Mouse (Mus musculus) testis, adult 2 months (tissue): ENCODE measurements around the gene Rapgef6. TPM values are rescaled to one million over a fixed set of nuclear protein-coding genes. Genes with fewer than 3 reads are reported as not detected.

Experiments
- H3K27ac ChIP-seq: fragments of 200-500 bp; 2 replicates; pipeline ENCODE4 v1.5.1; 2012; ENCODE audit warnings: low read depth, low read length; ENCODE audit not compliant: control insufficient read depth, insufficient read depth
- H3K27me3 ChIP-seq: fragments of 200-500 bp; 2 replicates; pipeline ENCODE4 v1.6.1; 2012; ENCODE audit warnings: mild to moderate bottlenecking, low read length, moderate library complexity; ENCODE audit not compliant: control insufficient read depth, insufficient read depth
- H3K36me3 ChIP-seq: fragments of 200-500 bp; 2 replicates; pipeline ENCODE4 v1.6.1; 2012; ENCODE audit warnings: mild to moderate bottlenecking, low read length; ENCODE audit not compliant: control insufficient read depth, insufficient read depth
- H3K4me1 ChIP-seq: fragments of 200-500 bp; 2 replicates; pipeline ENCODE4 v1.6.1; 2012; ENCODE audit warnings: low read length; ENCODE audit not compliant: control insufficient read depth, insufficient read depth
- H3K4me3 ChIP-seq: fragments of 200-500 bp; 2 replicates; pipeline ENCODE4 v1.5.1; 2012; ENCODE audit warnings: low read depth, mild to moderate bottlenecking, low read length, moderate library complexity, mixed read lengths; ENCODE audit not compliant: control insufficient read depth
- CTCF ChIP-seq: fragments of 200-500 bp; IDR thresholded peaks from 2 replicates; pipeline ENCODE4 v1.5.1; 2012; ENCODE audit warnings: low read depth, mild to moderate bottlenecking, inconsistent platforms, low read length, moderate library complexity; ENCODE audit not compliant: control insufficient read depth, insufficient read depth, insufficient replicate concordance
- POLR2A ChIP-seq: fragments of 200-500 bp; IDR thresholded peaks from 2 replicates; pipeline ENCODE4 v1.6.1; 2012; ENCODE audit warnings: low read depth, mild to moderate bottlenecking, inconsistent platforms, low read length, moderate library complexity; ENCODE audit not compliant: control insufficient read depth
- polyA plus RNA-seq: library from polyadenylated mRNA; depleted of rRNA; stranded (reverse); fragments of >200 nt; gene quantifications from 2 replicates; pipeline ENCODE4 v1.2.3, GENCODE M21; 2012

The Rapgef6 gene
- polyA plus RNA-seq, 1 experiment, result 12.7 TPM

- H3K27me3 ChIP-seq, result no peaks in the 10 kb centered on the region
- TF ChIP-seq CTCF (no peak), POLR2A (no peak)
- no peaks in the 10 kb centered on the region for H3K4me1 ChIP-seq
- H3K4me3 ChIP-seq, result no peak overlapping the region
- H3K27ac ChIP-seq, result no peak overlapping the region
- H3K36me3 ChIP-seq, result 0 out of 2 replicates have a peak, but pooled peaks cover 2% of the 10 kb centered on the region
Observed at GRCm38 (mm10) chr11:54502546-54503245, 20.0 kb upstream of the Rapgef6 start.

- H3K4me1 ChIP-seq, result no peaks in the 10 kb centered on the region
- no peaks in the 10 kb centered on the region for H3K27me3 ChIP-seq
- H3K36me3 ChIP-seq, result no peaks in the 10 kb centered on the region
- no peak overlapping the region for H3K27ac ChIP-seq
- TF ChIP-seq POLR2A (no peak), CTCF (no peak)
- H3K4me3 ChIP-seq, result no peak overlapping the region
Observed at GRCm38 (mm10) chr11:54513584-54513983, 9.1 kb upstream of the Rapgef6 start.

- H3K4me1 ChIP-seq, result peaks cover 4% of the 10 kb centered on the region; the same call in 1 of the 2 replicates
- H3K27me3 ChIP-seq, result no peaks in the 10 kb centered on the region
- no peak for TF ChIP-seq POLR2A
- TF ChIP-seq CTCF, result no peak
- H3K27ac ChIP-seq, result peak overlapping the region; percentile 93
- H3K36me3 ChIP-seq, result no peaks in the 10 kb centered on the region; the same call in 1 of the 2 replicates
- peak overlapping the region; percentile 100 for H3K4me3 ChIP-seq
Observed at GRCm38 (mm10) chr11:54521927-54522528, 619 bp upstream of the Rapgef6 start.

GRCm38 (mm10) chr11:54523431-54524001, 869 bp downstream of the Rapgef6 start:
- peak overlapping the region; percentile 99 for H3K27ac ChIP-seq
- peaks cover 4% of the 10 kb centered on the region; the same call in 1 of the 2 replicates for H3K4me1 ChIP-seq
- no peaks in the 10 kb centered on the region; the same call in 1 of the 2 replicates for H3K36me3 ChIP-seq
- peak overlapping the region; percentile 100 for H3K4me3 ChIP-seq
- TF ChIP-seq CTCF (no peak), POLR2A (no peak)
- H3K27me3 ChIP-seq, result no peaks in the 10 kb centered on the region

- Histone ChIP-seq H3K4me3 (no peak overlapping the region; the same call in 1 of the 2 replicates), H3K27me3 (no peaks in the 10 kb centered on the region), H3K36me3 (no peaks in the 10 kb centered on the region), H3K4me1 (no peaks in the 10 kb centered on the region), H3K27ac (no peak overlapping the region)
- TF ChIP-seq POLR2A (no peak), CTCF (no peak)
Observed at GRCm38 (mm10) chr11:54528002-54528401, 5.4 kb downstream of the Rapgef6 start.

GRCm38 (mm10) chr11:54530391-54530790, 7.7 kb downstream of the Rapgef6 start:
- H3K27me3 ChIP-seq, result no peaks in the 10 kb centered on the region
- no peak for TF ChIP-seq POLR2A
- no peak for TF ChIP-seq CTCF
- H3K4me1 ChIP-seq, result no peaks in the 10 kb centered on the region
- H3K27ac ChIP-seq, result peak overlapping the region; percentile 73
- peak overlapping the region; percentile 53 for H3K4me3 ChIP-seq
- no peaks in the 10 kb centered on the region for H3K36me3 ChIP-seq

GRCm38 (mm10) chr11:54530916-54531315, 8.3 kb downstream of the Rapgef6 start:
- Histone ChIP-seq H3K4me1 (no peaks in the 10 kb centered on the region), H3K36me3 (no peaks in the 10 kb centered on the region), H3K4me3 (peak overlapping the region; percentile 53; the same call in 1 of the 2 replicates), H3K27ac (peak overlapping the region; percentile 73), H3K27me3 (no peaks in the 10 kb centered on the region)
- no peak for TF ChIP-seq POLR2A
- no peak for TF ChIP-seq CTCF
